Mouse (Mus musculus) heart, embryonic 13.5 days (tissue): Measurements from ENCODE around the gene Vmn1r44. TPM values are rescaled to one million over a fixed set of nuclear protein-coding genes. Genes with fewer than 3 reads are reported as not detected.

Experiments used
- polyA plus RNA-seq: library from polyadenylated mRNA; unstranded; fragments of >200 nt; fragmentation: Nextera tagmentation; extraction: Ambion mirVana; gene quantifications from 2 replicates; pipeline ENCODE4 v1.2.1, GENCODE M21; 2015

Vmn1r44 gene
- polyA plus RNA-seq, 1 experiment from 2014 or later = not detected

Other genes starting within 250 kb of the Vmn1r44 start
- gene Txnrd3, start 239.7 kb upstream of the Vmn1r44 start, polyA plus RNA-seq = 9.1 and 9.6 TPM in 2 replicates
- not detected in 2 replicates for gene Vmn1r40, start 176.1 kb upstream of the Vmn1r44 start, polyA plus RNA-seq
- not detected in 2 replicates for gene Vmn1r41, start 142.9 kb upstream of the Vmn1r44 start, polyA plus RNA-seq
- gene Vmn1r42, start 7.2 kb upstream of the Vmn1r44 start, polyA plus RNA-seq = not detected in 2 replicates
- not detected in 2 replicates for gene Vmn1r43, start 7.2 kb upstream of the Vmn1r44 start, polyA plus RNA-seq
- gene Vmn1r45, start 56.9 kb downstream of the Vmn1r44 start, polyA plus RNA-seq = not detected in 2 replicates
- gene Vmn1r46, start 85.7 kb downstream of the Vmn1r44 start, polyA plus RNA-seq = not detected in 2 replicates
- gene Vmn1r47, start 132.5 kb downstream of the Vmn1r44 start, polyA plus RNA-seq = not detected in 2 replicates
- gene Vmn1r48, start 153.2 kb downstream of the Vmn1r44 start, polyA plus RNA-seq = not detected in 2 replicates
- not detected in 2 replicates for gene Vmn1r49, start 194.8 kb downstream of the Vmn1r44 start, polyA plus RNA-seq
- not detected in 2 replicates for gene Vmn1r50, start 217.8 kb downstream of the Vmn1r44 start, polyA plus RNA-seq
- gene Vmn1r51, start 238.9 kb downstream of the Vmn1r44 start, polyA plus RNA-seq = not detected in 2 replicates